18 mouse cellular contexts compared by ENCODE assay signal in genomic region chr12:104475946-104476345, GRCm38 (mm10). TPM values are rescaled to one million over a fixed set of nuclear protein-coding genes. Genes with fewer than 3 reads are reported as not detected.
DNase-seq lines count a peak whose midpoint lies in the region; ATAC-seq and TF ChIP-seq lines count a peak whose summit lies in the region.
"Had no signal": no experiment of that assay in that cellular context is flagged by ENCODE, and none has a peak within 500 bp of the region (broad histone marks: within the 10 kb centered on the region; RNA-seq: fewer than 3 reads in every experiment).

No protein-coding gene starts in this region.

- no peak for ATAC-seq in hindbrain, embryonic 13.5 days (ENCODE audit: low FRiP score)
- ATAC-seq in neural tube, embryonic 15.5 days (ENCODE audit: low FRiP score), result no peak
- ATAC-seq in embryonic facial prominence, embryonic 12.5 days (ENCODE audit: insufficient number of reproducible peaks, insufficient read depth, low FRiP score, low TSS enrichment), result no peak

- peak; percentile 66 for DNase-seq in hindbrain, embryonic 10.5 days (ENCODE audit: low spot score)
- peak; percentile 68 for DNase-seq in neural tube, embryonic 10.5 days (ENCODE audit: extremely low spot score, low spot score)
- peak; percentile 50 for DNase-seq in retina, embryonic 14.5 days (ENCODE audit: low spot score)
- DNase-seq in left cerebral cortex, postnatal 4 days, result no peak
- DNase-seq in left cerebral cortex, adult 2 months (ENCODE audit: extremely low spot score in 1 of 2, low spot score in 2 of 2), result no peak
- DNase-seq: adrenal gland, postnatal 10 days; gastrocnemius, adult 2 months had no signal

- intact Hi-C loops in left cerebral cortex, postnatal 4 days (cut with DNase I), result no loop called here
- intact Hi-C loops in left cerebral cortex, adult 2 months (cut with DNase I), result no loop called here

- H3K27ac ChIP-seq in hindbrain, embryonic 10.5 days, result no peak overlapping the region
- no peak overlapping the region for H3K27ac ChIP-seq in hindbrain, embryonic 13.5 days
- no peak overlapping the region for H3K27ac ChIP-seq in neural tube, embryonic 15.5 days (replicated peaks)
- peak overlapping the region; percentile 63 for H3K27ac ChIP-seq in embryonic facial prominence, embryonic 12.5 days
- no peak overlapping the region for H3K27ac ChIP-seq in left cerebral cortex, adult 2 months
- H3K27ac ChIP-seq: gastrocnemius, adult 2 months had no signal

- H3K9me3 ChIP-seq in hindbrain, embryonic 10.5 days, result no peaks in the 10 kb centered on the region
- no peaks in the 10 kb centered on the region for H3K9me3 ChIP-seq in hindbrain, embryonic 13.5 days
- H3K9me3 ChIP-seq in neural tube, embryonic 15.5 days (replicated peaks), result no peaks in the 10 kb centered on the region
- H3K9me3 ChIP-seq in embryonic facial prominence, embryonic 12.5 days, result no peaks in the 10 kb centered on the region

- peaks cover 58% of the 10 kb centered on the region for H3K4me1 ChIP-seq in hindbrain, embryonic 10.5 days (replicated peaks)
- H3K4me1 ChIP-seq in hindbrain, embryonic 13.5 days (replicated peaks), result peaks cover 40% of the 10 kb centered on the region
- peaks cover 25% of the 10 kb centered on the region for H3K4me1 ChIP-seq in neural tube, embryonic 15.5 days
- peaks cover 8% of the 10 kb centered on the region for H3K4me1 ChIP-seq in embryonic facial prominence, embryonic 12.5 days

- peak overlapping the region; percentile 23; the same call in 1 of the 2 replicates for H3K4me3 ChIP-seq in hindbrain, embryonic 10.5 days
- no peak overlapping the region; the same call in 1 of the 2 replicates for H3K4me3 ChIP-seq in hindbrain, embryonic 13.5 days
- H3K4me3 ChIP-seq in neural tube, embryonic 15.5 days (replicated peaks), result no peak overlapping the region
- H3K4me3 ChIP-seq in embryonic facial prominence, embryonic 12.5 days, result peak overlapping the region; percentile 69
- H3K4me3 ChIP-seq in left cerebral cortex, adult 2 months, result no peak overlapping the region
- H3K4me3 ChIP-seq: gastrocnemius, adult 2 months had no signal

- no peak overlapping the region for H3K9ac ChIP-seq in hindbrain, embryonic 13.5 days
- H3K9ac ChIP-seq in neural tube, embryonic 15.5 days (replicated peaks), result no peak overlapping the region
- peak overlapping the region; percentile 48; the same call in 1 of the 2 replicates for H3K9ac ChIP-seq in embryonic facial prominence, embryonic 12.5 days

- no peaks in the 10 kb centered on the region for H3K36me3 ChIP-seq in hindbrain, embryonic 10.5 days
- H3K36me3 ChIP-seq in hindbrain, embryonic 13.5 days, result no peaks in the 10 kb centered on the region
- no peaks in the 10 kb centered on the region for H3K36me3 ChIP-seq in neural tube, embryonic 15.5 days
- no peaks in the 10 kb centered on the region for H3K36me3 ChIP-seq in embryonic facial prominence, embryonic 12.5 days

- TF ChIP-seq CTCF in left cerebral cortex, adult 2 months (IDR thresholded peaks at IDR 0.05), result no peak

- H3K27me3 ChIP-seq in hindbrain, embryonic 10.5 days (ENCODE audit: insufficient read depth, poor library complexity, severe bottlenecking), result peaks cover 100% of the 10 kb centered on the region
- peaks cover 96% of the 10 kb centered on the region for H3K27me3 ChIP-seq in hindbrain, embryonic 13.5 days
- peaks cover 87% of the 10 kb centered on the region for H3K27me3 ChIP-seq in neural tube, embryonic 15.5 days (replicated peaks)
- H3K27me3 ChIP-seq in embryonic facial prominence, embryonic 12.5 days, result peaks cover 33% of the 10 kb centered on the region

- WGBS in hindbrain, embryonic 10.5 days, result under 1% methylated on average over 21 of the region's 21 CpGs
- under 1% methylated on average over 21 of the region's 21 CpGs for WGBS in hindbrain, embryonic 13.5 days
- under 1% methylated on average over 21 of the region's 21 CpGs for WGBS in neural tube, embryonic 15.5 days
- under 1% methylated on average over 21 of the region's 21 CpGs for WGBS in embryonic facial prominence, embryonic 12.5 days

- H3K4me2 ChIP-seq in hindbrain, embryonic 13.5 days, result no peak overlapping the region
- no peak overlapping the region for H3K4me2 ChIP-seq in neural tube, embryonic 15.5 days
- H3K4me2 ChIP-seq in embryonic facial prominence, embryonic 12.5 days (replicated peaks), result peak overlapping the region; percentile 92
- H3K4me2 ChIP-seq: heart, embryonic 11.5 days had no signal

RNA-seq across cellular contexts. Expression of gene Gsc, which starts 2.8 kb away (rescaled TPM):
- 0.55 and 0.76 TPM in 2 replicates for polyA plus RNA-seq in hindbrain, embryonic 10.5 days (2016; fragmentation: Nextera tagmentation; extraction: Ambion mirVana)
- 0.31 TPM in 1 of 2 replicates, not detected in the other for polyA plus RNA-seq in hindbrain, embryonic 13.5 days (2015; fragmentation: Nextera tagmentation; extraction: Ambion mirVana)
- not detected in 2 replicates for polyA plus RNA-seq in neural tube, embryonic 15.5 days (2015; fragmentation: Nextera tagmentation; extraction: Ambion mirVana)
- 47.2 and 64.8 TPM in 2 replicates for polyA plus RNA-seq in embryonic facial prominence, embryonic 12.5 days (2016; fragmentation: Nextera tagmentation; extraction: Ambion mirVana)
- not detected for total RNA-seq in left cerebral cortex, postnatal 4 days (2021)
- total RNA-seq in left cerebral cortex, adult 2 months (2021), result not detected
- total RNA-seq: hematopoietic stem cell, adult 5-6 weeks; layer of hippocampus, postnatal 25 days; megakaryocyte progenitor cell, adult 5-6 weeks had no signal
- polyA plus RNA-seq: C2C12; kidney, embryonic 16.5 days; liver, embryonic 16.5 days; neural tube, embryonic 14.5 days had no signal

Comparison
In these comparisons a context has a peak if more than half of its experiments do, and no peak if none do; other contexts are left out.
1. H3K4me3 ChIP-seq: peak in hindbrain, embryonic 10.5 days (single experiment) and embryonic facial prominence, embryonic 12.5 days (single experiment); none in hindbrain, embryonic 13.5 days (single experiment), neural tube, embryonic 15.5 days (single experiment) and left cerebral cortex, adult 2 months (single experiment).
2. DNase-seq: peak in hindbrain, embryonic 10.5 days (single experiment), neural tube, embryonic 10.5 days (single experiment) and retina, embryonic 14.5 days (single experiment); none in left cerebral cortex, postnatal 4 days (single experiment) and left cerebral cortex, adult 2 months (0 of 2).
3. RNA of gene Gsc, which starts 2.8 kb away (polyA plus RNA-seq): 47.2 to 64.8 TPM in embryonic facial prominence, embryonic 12.5 days; 0.55 to 0.76 TPM in hindbrain, embryonic 10.5 days, 0.31 TPM in hindbrain, embryonic 13.5 days and not detected in neural tube, embryonic 15.5 days; every median in the first group is over 10 times any median in the second.